Mouse (Mus musculus) neural tube, embryonic 11.5 days (tissue): ENCODE data around the gene Abhd12b. TPM values are rescaled to one million over a fixed set of nuclear protein-coding genes. Genes with fewer than 3 reads are reported as not detected.
"Not testable (repeated sequence)": the region's sequence is repeated elsewhere in the genome, so short reads cannot be mapped to it uniquely, and the experiment has no call there.

ENCODE experiments used
- ATAC-seq: fragments of 200-750 bp; cut with Nextera tagmentation; 2 replicates; pipeline ENCODE4 v1.8.0; 2017; ENCODE audit warnings: moderate number of reproducible peaks, mild to moderate bottlenecking, moderate TSS enrichment, moderate library complexity; ENCODE audit not compliant: insufficient read depth, low FRiP score, low TSS enrichment
- DNase-seq: peaks from one replicate; pipeline ENCODE4 v3.0.0-alpha.2; 2015; ENCODE audit warnings: low spot score
- H3K27ac ChIP-seq: fragments of 300-500 bp; sonication (generic); 2 replicates; pipeline ENCODE4 v1.5.1; 2014; ENCODE audit warnings: low read depth, mild to moderate bottlenecking, low read length
- H3K27me3 ChIP-seq: fragments of 300-500 bp; sonication (generic); 2 replicates; pipeline ENCODE4 v1.6.1; 2014; ENCODE audit warnings: mild to moderate bottlenecking, low read length, mixed read lengths; ENCODE audit not compliant: control insufficient read depth, insufficient read depth
- H3K36me3 ChIP-seq: fragments of 300-500 bp; sonication (generic); 2 replicates; pipeline ENCODE4 v1.6.1; 2014; ENCODE audit warnings: mild to moderate bottlenecking, low read length, moderate library complexity, mixed read lengths; ENCODE audit not compliant: control insufficient read depth, insufficient read depth
- H3K4me1 ChIP-seq: fragments of 300-500 bp; sonication (generic); 2 replicates; pipeline ENCODE4 v1.6.1; 2014; ENCODE audit warnings: low read length, mixed read lengths; ENCODE audit not compliant: control insufficient read depth, insufficient read depth
- H3K4me2 ChIP-seq: fragments of 300-500 bp; sonication (generic); 2 replicates; pipeline ENCODE4 v1.6.1; 2014; ENCODE audit warnings: low read depth, mild to moderate bottlenecking, moderate library complexity
- H3K4me3 ChIP-seq: fragments of 300-500 bp; sonication (generic); 2 replicates; pipeline ENCODE4 v1.5.1; 2014; ENCODE audit warnings: low read depth, low read length
- H3K9ac ChIP-seq: fragments of 300-500 bp; sonication (generic); 2 replicates; pipeline ENCODE4 v1.6.1; 2014; ENCODE audit warnings: mild to moderate bottlenecking, low read length
- H3K9me3 ChIP-seq: fragments of 300-500 bp; sonication (generic); 2 replicates; pipeline ENCODE4 v1.6.1; 2016; ENCODE audit warnings: low read length; ENCODE audit not compliant: control insufficient read depth
- WGBS: fragments of 180-500 bp; shearing (Covaris S2); extraction: QIAGEN DNeasy Blood & Tissue Kit; methylation state at CpG from one replicate; pipeline ENCODE4 v1.1.7; 2014; 5-methylcytosine and 5-hydroxymethylcytosine counted together
- polyA plus RNA-seq: library from polyadenylated mRNA; unstranded; fragments of >200 nt; fragmentation: Nextera tagmentation; extraction: Ambion mirVana; gene quantifications from 2 replicates; pipeline ENCODE4 v1.2.1, GENCODE M21; 2014

Abhd12b gene
- polyA plus RNA-seq, 1 experiment from 2014 or later: not detected

- not testable (repeated sequence) for H3K36me3 ChIP-seq, H3K4me3 ChIP-seq, H3K9ac ChIP-seq, H3K27me3 ChIP-seq, H3K9me3 ChIP-seq, H3K4me2 ChIP-seq, H3K4me1 ChIP-seq
- 10% methylated on average over 3 of the region's 3 CpGs for WGBS
- ATAC-seq (peak; percentile 64), DNase-seq (peak; percentile 42)
- H3K27ac ChIP-seq: peak overlapping the region; percentile 74
Observed at GRCm38 (mm10) chr12:70144106-70144587, 9.8 kb upstream of the Abhd12b start.

DNA sequence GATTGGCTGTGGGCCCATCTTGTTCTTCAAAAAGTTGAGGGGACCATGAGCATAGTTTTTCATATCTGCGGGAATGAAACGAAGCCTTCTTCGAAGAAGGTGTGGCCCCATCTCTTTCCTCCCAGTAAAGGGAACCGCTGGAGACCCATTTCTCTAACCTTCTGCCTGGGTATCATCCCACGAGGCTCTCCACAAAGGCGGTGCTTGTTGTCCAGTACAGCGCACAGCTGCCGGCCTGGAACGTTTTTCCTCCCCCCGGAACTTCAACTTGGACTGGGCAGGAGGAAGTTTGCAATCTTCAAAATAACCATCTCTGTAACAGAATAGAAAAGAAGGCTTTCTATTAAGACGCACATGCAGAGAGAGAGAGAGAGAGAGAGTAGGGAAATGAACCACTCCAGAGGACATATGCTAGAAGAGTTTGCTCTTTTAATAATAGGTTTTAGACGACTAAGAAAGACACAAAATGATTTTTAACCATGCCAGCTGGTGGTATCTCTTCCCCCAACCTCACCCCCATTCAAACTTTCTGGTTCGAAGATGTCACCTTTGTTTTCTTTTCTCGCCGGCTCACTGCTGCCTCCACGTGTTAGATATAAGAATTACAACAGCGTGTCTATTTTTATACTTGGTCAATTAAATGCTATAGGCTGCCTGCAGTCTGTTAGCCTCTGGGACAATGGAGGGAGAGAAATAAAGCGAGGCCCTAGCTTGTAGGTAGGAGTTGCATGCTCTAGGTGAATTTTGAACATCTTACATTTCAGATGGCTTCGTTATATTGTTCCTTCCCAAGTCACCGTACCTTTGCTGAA is 9.1 kb upstream of the Abhd12b start:
- H3K27ac ChIP-seq: peak overlapping the region; percentile 74

GRCm38 (mm10) chr12:70145586-70145985 is 8.4 kb upstream of the Abhd12b start:
- no peaks in the 10 kb centered on the region for H3K27me3 ChIP-seq
- no peaks in the 10 kb centered on the region for H3K36me3 ChIP-seq
- H3K27ac ChIP-seq: no peak overlapping the region
- H3K4me2 ChIP-seq: no peak overlapping the region
- 91% methylated on average over 6 of the region's 6 CpGs for WGBS
- ATAC-seq (no peak), DNase-seq (no peak)
- no peak overlapping the region for H3K9ac ChIP-seq
- peaks cover 4% of the 10 kb centered on the region; the same call in 1 of the 2 replicates for H3K4me1 ChIP-seq
- no peaks in the 10 kb centered on the region for H3K9me3 ChIP-seq
- H3K4me3 ChIP-seq: no peak overlapping the region

More for the DNA sequence above, 9.1 kb upstream of the Abhd12b start:
- Histone ChIP-seq H3K9me3 (no peaks in the 10 kb centered on the region), H3K36me3 (no peaks in the 10 kb centered on the region), H3K27me3 (no peaks in the 10 kb centered on the region), H3K4me2 (no peak overlapping the region), H3K9ac (no peak overlapping the region), H3K4me1 (peaks cover 4% of the 10 kb centered on the region; the same call in 1 of the 2 replicates), H3K4me3 (no peak overlapping the region)
- DNase-seq (peak; percentile 65), ATAC-seq (no peak)
- 50% methylated on average over 20 of the region's 20 CpGs for WGBS

DNA sequence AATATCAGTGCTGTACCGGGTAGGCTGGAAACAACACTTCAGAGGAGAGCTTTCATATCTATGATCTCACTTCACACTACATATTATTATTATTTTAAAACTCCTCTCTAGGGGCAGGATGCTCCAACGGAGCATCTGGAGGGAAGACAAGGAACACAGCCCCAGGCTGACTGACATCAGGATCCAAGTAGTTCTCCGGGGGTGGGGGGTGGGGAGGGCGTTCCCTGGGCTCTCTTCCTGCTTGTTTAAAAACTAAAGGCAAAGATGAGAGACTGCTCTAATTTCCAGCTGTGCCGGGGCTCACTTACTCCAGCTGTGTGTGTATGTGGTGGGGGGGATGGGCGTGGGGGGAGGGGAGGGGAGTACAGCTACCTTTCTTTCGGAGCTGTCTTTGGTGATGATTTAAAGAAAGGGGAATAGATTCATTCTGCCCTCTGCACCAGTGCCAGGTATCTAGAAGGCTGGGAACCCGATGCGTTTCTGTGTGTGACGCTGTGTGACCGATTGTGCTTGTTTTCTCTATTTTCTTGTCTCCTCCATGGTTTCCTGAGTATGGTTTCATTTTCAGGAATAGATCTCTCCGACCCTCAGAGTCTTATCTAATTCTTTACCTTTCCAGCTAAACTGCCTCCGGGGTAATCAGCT is 5.8 kb upstream of the Abhd12b start:
- no peaks in the 10 kb centered on the region for H3K9me3 ChIP-seq
- H3K27ac ChIP-seq: no peak overlapping the region
- WGBS: 7% methylated on average over 13 of the region's 13 CpGs
- peak; percentile 22 for DNase-seq
- no peaks in the 10 kb centered on the region for H3K36me3 ChIP-seq
- peaks cover 4% of the 10 kb centered on the region; the same call in 1 of the 2 replicates for H3K4me1 ChIP-seq
- H3K9ac ChIP-seq: peak overlapping the region; percentile 28; the same call in 1 of the 2 replicates
- H3K4me2 ChIP-seq: peak overlapping the region; percentile 36
- H3K4me3 ChIP-seq: no peak overlapping the region
- no peak for ATAC-seq
- no peaks in the 10 kb centered on the region for H3K27me3 ChIP-seq

DNA sequence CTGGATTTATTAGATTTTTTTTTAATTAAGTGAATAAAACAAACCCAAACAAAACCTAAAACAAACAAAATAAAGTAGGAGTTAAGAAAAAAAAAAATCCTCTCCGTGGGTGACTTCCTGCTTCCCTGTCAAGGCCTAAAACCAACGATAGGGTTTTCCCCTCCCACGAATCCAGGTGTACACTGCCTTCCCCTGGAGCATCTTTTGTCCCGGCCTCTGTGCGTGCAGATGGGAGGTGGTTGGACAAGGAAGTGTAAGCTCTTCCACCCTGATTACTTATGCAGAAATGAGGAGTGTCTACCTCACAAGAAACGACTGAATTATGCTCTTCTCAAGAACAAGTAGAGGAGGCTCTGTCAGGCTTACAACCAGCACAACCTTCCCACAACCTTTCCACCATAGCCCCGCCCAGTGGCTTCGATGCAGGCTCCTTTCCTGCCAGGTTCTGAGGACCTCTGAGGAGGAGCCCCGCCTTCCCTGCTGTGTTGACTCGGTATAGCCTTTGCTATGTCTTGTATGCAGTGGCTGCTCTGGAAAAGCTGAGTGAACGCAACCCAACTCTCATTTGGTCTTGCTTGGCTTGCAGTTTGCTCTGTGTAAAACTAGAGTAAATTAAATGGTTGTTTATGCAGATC is 5.2 kb upstream of the Abhd12b start:
- 13% methylated on average over 11 of the region's 11 CpGs for WGBS
- H3K27me3 ChIP-seq: no peaks in the 10 kb centered on the region
- ATAC-seq (no peak), DNase-seq (peak; percentile 31)
- no peak overlapping the region for H3K9ac ChIP-seq
- no peak overlapping the region for H3K4me3 ChIP-seq
- H3K4me2 ChIP-seq: peak overlapping the region; percentile 36
- no peak overlapping the region for H3K27ac ChIP-seq
- H3K9me3 ChIP-seq: no peaks in the 10 kb centered on the region
- peaks cover 4% of the 10 kb centered on the region; the same call in 1 of the 2 replicates for H3K4me1 ChIP-seq
- no peaks in the 10 kb centered on the region for H3K36me3 ChIP-seq

GRCm38 (mm10) chr12:70156222-70156621 is 2.3 kb downstream of the Abhd12b start:
- Histone ChIP-seq H3K4me1 (no peaks in the 10 kb centered on the region), H3K27me3 (no peaks in the 10 kb centered on the region), H3K36me3 (no peaks in the 10 kb centered on the region), H3K4me2 (no peak overlapping the region), H3K9me3 (no peaks in the 10 kb centered on the region), H3K9ac (no peak overlapping the region), H3K4me3 (no peak overlapping the region), H3K27ac (no peak overlapping the region)
- DNase-seq (no peak), ATAC-seq (no peak)
- 70% methylated on average over 6 of the region's 6 CpGs for WGBS

- Histone ChIP-seq H3K4me2 (no peak overlapping the region), H3K4me1 (no peaks in the 10 kb centered on the region), H3K9me3 (no peaks in the 10 kb centered on the region), H3K27me3 (no peaks in the 10 kb centered on the region), H3K9ac (no peak overlapping the region), H3K36me3 (no peaks in the 10 kb centered on the region), H3K4me3 (no peak overlapping the region), H3K27ac (no peak overlapping the region)
- WGBS: 54% methylated on average over 5 of the region's 5 CpGs
- DNase-seq (no peak), ATAC-seq (no peak)
Observed at GRCm38 (mm10) chr12:70157292-70158066, 3.5 kb downstream of the Abhd12b start.

DNA sequence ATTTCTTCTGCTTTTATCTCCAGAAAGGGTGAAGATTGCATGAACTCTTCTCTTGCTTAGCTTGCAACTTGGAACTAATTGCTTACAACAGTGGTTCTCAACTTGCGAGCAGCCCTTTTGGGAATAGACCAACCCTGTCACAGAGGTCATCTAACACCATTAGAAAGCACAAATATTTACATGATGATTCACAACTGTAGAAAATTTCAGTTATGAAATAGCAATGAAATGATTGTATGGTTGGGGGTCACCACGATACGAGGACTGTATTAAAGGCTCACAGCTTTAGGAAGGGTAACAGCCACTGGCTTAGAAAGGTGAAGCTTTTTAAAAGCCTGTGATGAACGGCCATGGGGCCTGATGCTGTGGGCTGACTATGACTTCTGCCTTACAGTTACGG is 7.1 kb downstream of the Abhd12b start:
- 87% methylated on average over 5 of the region's 5 CpGs for WGBS
- DNase-seq (no peak), ATAC-seq (no peak)
- H3K4me3 ChIP-seq: no peak overlapping the region
- no peak overlapping the region for H3K4me2 ChIP-seq
- H3K27ac ChIP-seq: no peak overlapping the region
- H3K4me1 ChIP-seq: no peaks in the 10 kb centered on the region
- H3K9me3 ChIP-seq: no peaks in the 10 kb centered on the region
- H3K27me3 ChIP-seq: no peaks in the 10 kb centered on the region
- no peaks in the 10 kb centered on the region for H3K36me3 ChIP-seq
- H3K9ac ChIP-seq: no peak overlapping the region
